Mouse (Mus musculus): Measurements from ENCODE around the gene Cdc40. TPM values are rescaled to one million over a fixed set of nuclear protein-coding genes. Genes with fewer than 3 reads are reported as not detected.

The Cdc40 gene
- 30.2 and 30.5 TPM in 2 replicates for polyA plus RNA-seq (2015; fragmentation: Nextera tagmentation; extraction: Ambion mirVana)

DNA sequence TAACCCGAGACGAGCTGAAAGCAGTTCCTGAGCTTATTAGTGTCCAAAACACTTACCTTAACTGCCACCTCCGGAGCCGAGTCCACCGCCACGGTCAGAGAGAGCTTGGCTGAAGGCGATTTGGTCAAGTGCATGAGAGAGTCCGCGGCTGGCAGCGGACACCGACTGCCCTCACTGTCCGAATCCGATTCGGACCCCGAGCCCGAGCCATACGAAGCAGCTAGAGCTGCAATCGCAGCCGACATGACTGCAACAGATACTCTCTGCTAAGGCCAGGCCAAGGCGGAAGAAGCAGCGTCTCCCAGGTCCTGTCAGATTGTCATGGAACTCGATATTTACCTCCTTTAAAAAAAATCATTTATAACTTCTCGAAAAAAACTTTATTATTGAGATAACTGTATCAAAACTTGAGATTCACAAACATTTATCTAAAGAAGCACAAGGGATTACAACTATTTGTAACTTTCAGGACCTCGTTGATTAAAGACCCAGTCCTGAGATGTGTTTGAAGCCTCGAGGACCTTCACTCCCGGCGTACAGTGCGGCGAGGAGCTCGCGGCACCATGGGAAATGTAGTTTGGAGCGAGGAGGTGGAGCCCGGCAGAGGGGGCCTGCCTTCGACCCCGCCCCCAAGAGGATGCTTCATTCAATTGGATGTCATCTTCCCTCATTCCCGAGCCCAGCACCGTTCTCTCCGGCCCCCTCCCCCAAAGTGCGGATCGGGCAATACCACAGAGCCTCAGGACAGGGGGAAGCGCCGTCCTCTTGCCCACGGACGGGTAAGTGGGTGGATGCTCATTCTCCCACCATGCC, at the start of gene Cdc40, which contains the start of gene Wasf1:
Gene Cdc40, minus strand, starts transcription at position 481 of the 813 bp plus-strand sequence.
Gene Wasf1, plus strand, starts transcription at position 645 of the 813 bp plus-strand sequence.
- peak; percentile 97 for ATAC-seq
- Histone ChIP-seq H3K9me3 (no peaks in the 10 kb centered on the region), H3K4me1 (replicated peaks) (peaks cover 29% of the 10 kb centered on the region), H3K9ac (replicated peaks) (peak within 1 kb of the TSS; percentile 99), H3K4me3 (replicated peaks) (peak within 1 kb of the TSS; percentile 95), H3K27me3 (no peaks in the 10 kb centered on the region), H3K4me2 (replicated peaks) (peak within 1 kb of the TSS; percentile 65), H3K27ac (peak within 1 kb of the TSS; percentile 99), H3K36me3 (peaks cover 5% of the 10 kb centered on the region; the same call in 1 of the 2 replicates)
- under 1% methylated on average over 44 of the region's 44 CpGs for WGBS

DNA sequence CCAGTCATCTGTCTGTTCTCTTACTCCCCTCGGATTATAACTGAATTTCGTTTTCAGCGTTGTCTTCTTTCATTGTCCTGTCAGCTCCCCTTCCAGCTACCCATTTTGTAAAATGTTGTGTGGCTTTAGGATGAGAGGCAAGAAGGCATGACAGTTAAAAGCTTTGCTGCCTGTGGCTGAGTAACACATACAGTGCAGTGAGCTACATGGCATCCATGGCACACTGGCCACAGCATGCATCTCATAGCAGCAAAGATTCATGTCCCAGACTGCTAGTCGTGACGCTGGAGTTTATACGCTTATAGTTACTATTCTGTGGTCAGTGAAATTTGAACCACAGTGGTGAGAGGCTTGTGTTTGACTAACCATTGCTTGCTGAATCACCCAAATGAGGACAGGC, 36.4 kb upstream of the Cdc40 start:
- 87% methylated on average over 6 of the region's 6 CpGs for WGBS
- Histone ChIP-seq H3K27ac (0 out of 2 replicates have a peak overlapping the region, but pooled peaks have one; percentile 30), H3K9me3 (no peaks in the 10 kb centered on the region), H3K9ac (replicated peaks) (no peak overlapping the region), H3K4me3 (replicated peaks) (no peak overlapping the region), H3K4me2 (replicated peaks) (no peak overlapping the region), H3K36me3 (peaks cover 21% of the 10 kb centered on the region), H3K4me1 (replicated peaks) (peaks cover 8% of the 10 kb centered on the region; the same call in 1 of the 2 replicates), H3K27me3 (no peaks in the 10 kb centered on the region)
- ATAC-seq: no peak

DNA sequence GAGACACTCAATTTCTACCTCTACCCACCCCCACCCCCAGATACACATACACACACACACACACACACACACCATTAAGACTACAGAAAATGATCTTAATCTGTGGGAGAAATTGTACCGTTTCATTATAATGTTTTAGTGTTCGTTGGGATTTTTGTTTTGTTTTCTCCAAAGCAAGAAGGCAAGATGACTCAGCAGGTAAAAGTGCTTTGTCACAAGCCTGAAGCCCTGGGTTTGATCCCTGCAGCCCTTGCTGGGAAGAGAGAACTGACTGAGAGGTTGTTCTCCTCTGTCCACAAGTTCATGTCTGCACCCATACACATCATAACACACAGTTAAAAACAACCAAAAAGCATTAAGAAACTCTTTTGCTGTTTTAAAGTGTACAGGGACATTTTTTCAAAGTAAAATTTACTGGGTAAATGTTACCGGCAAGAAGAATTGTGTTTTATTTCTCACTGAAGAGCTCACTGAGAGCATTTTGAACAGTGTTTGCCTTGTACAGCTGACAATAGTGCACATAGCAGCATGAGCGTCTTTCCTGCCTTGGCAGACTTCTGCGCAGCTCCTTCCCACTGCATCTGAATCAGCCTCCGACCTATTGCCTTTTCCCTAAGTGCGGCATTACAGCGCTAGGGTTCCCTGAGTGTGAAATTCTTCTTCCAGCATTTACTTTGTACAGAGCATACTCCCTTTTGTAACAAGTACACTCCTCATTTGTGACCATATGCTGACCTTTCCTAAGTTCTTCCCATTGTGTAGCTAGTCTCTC, 35.7 kb upstream of the Cdc40 start:
- Histone ChIP-seq H3K4me2 (replicated peaks) (no peak overlapping the region), H3K27ac (no peak overlapping the region), H3K27me3 (no peaks in the 10 kb centered on the region), H3K4me3 (replicated peaks) (no peak overlapping the region), H3K9ac (replicated peaks) (no peak overlapping the region), H3K9me3 (no peaks in the 10 kb centered on the region), H3K36me3 (peaks cover 15% of the 10 kb centered on the region), H3K4me1 (replicated peaks) (peaks cover 8% of the 10 kb centered on the region; the same call in 1 of the 2 replicates)
- no peak for ATAC-seq
- WGBS: 84% methylated on average over 8 of the region's 8 CpGs

DNA sequence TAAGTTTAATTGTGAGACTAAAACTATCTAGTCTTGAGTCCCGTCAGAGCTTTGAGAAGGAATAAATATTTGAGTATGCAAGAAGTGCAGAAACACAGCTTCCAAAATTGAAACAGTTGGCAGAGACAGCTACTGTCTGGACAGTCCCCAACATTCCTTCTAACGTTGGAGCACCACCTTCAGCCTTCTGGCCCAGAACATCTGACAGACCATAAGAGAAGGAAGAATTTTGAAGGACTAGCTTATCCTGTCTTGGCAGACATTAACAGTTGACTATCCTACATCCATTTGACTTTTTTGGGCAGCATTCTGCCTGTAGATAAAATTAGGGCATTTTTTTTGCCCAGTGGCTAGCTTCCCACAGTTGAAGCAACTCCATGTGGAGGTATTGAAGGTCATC, 32.1 kb upstream of the Cdc40 start:
- 0 out of 2 replicates have a peak, but pooled peaks cover 4% of the 10 kb centered on the region for H3K36me3 ChIP-seq
- ATAC-seq: no peak
- H3K27ac ChIP-seq: no peak overlapping the region
- WGBS: 87% methylated on average over 2 of the region's 2 CpGs
- no peak overlapping the region for H3K4me2 ChIP-seq (replicated peaks)
- H3K4me1 ChIP-seq (replicated peaks): peaks cover 16% of the 10 kb centered on the region
- H3K9me3 ChIP-seq: no peaks in the 10 kb centered on the region
- H3K4me3 ChIP-seq (replicated peaks): no peak overlapping the region
- H3K9ac ChIP-seq (replicated peaks): no peak overlapping the region
- no peaks in the 10 kb centered on the region for H3K27me3 ChIP-seq

DNA sequence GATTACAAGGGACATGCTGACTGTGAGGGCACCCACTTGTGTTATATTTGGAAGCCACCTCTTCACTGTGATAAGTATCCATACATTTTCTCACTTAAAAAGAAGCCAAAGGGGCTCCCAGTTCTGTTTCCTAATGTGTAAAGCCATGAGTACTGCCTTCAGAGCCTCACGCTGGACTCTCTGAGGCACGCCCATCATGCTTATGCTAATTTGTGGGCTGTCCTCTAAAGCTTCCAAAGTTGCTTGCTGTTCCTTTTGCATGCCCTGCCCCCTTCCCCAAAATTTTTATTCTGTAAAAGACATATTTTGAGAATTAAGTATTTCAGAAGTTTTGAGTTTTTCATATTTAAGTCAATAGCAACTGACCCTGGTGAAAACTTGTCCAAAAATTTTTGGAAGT, 27.7 kb upstream of the Cdc40 start:
- Histone ChIP-seq H3K27me3 (no peaks in the 10 kb centered on the region), H3K4me3 (replicated peaks) (no peak overlapping the region), H3K36me3 (0 out of 2 replicates have a peak, but pooled peaks cover 4% of the 10 kb centered on the region), H3K4me2 (replicated peaks) (no peak overlapping the region), H3K9ac (replicated peaks) (no peak overlapping the region), H3K9me3 (no peaks in the 10 kb centered on the region), H3K27ac (no peak overlapping the region), H3K4me1 (replicated peaks) (peaks cover 21% of the 10 kb centered on the region; the same call in 1 of the 2 replicates)
- no peak for ATAC-seq
- WGBS: 41% methylated on average over 2 of the region's 2 CpGs

DNA sequence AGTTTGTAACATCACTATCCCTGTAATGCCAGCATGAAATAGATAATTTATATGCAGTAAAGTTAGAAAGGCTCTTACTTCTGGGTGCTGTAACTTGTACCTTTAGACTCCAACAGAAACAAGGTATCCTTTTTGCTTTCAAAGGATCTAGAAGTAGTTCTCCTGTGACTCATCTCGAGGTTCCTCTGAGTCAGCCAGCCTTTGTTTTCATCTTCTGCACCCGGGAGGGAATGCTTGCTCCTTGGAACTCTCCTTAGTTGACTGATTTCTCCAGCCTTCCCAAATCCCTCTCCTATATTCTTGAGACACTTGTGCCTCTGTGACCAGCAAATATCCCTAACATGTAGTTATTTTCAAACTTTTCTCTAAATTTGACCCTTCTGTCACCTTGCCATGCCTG, 25.5 kb upstream of the Cdc40 start:
- no peak overlapping the region for H3K9ac ChIP-seq (replicated peaks)
- no peak for ATAC-seq
- no peak overlapping the region for H3K4me3 ChIP-seq (replicated peaks)
- WGBS: 51% methylated on average over 2 of the region's 2 CpGs
- H3K27ac ChIP-seq: no peak overlapping the region
- no peaks in the 10 kb centered on the region for H3K9me3 ChIP-seq
- H3K36me3 ChIP-seq: 0 out of 2 replicates have a peak, but pooled peaks cover 4% of the 10 kb centered on the region
- peaks cover 21% of the 10 kb centered on the region; the same call in 1 of the 2 replicates for H3K4me1 ChIP-seq (replicated peaks)
- H3K27me3 ChIP-seq: no peaks in the 10 kb centered on the region
- no peak overlapping the region for H3K4me2 ChIP-seq (replicated peaks)

DNA sequence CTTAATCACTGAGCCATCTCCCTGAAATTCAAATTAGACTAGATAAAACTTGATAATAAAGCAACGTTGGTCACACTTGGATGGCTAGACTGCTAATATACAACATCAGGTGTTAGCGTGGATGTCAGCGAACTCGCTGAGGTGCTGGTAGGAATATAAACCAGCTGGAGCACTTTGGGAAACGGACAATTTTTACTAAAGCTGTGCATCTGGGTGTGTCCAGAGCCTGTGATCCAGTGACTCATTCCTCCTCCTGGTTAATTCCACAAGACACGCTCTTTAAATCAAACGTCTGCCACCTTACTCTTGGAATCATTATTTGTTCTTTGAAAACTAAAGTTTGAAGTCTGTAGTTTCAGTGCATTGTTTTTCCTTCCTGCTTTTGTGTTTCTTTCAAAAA, 23.7 kb upstream of the Cdc40 start:
- no peak for ATAC-seq
- Histone ChIP-seq H3K4me2 (replicated peaks) (no peak overlapping the region), H3K9me3 (no peaks in the 10 kb centered on the region), H3K27me3 (no peaks in the 10 kb centered on the region), H3K4me3 (replicated peaks) (no peak overlapping the region), H3K27ac (no peak overlapping the region), H3K4me1 (replicated peaks) (peaks cover 21% of the 10 kb centered on the region; the same call in 1 of the 2 replicates), H3K36me3 (no peaks in the 10 kb centered on the region), H3K9ac (replicated peaks) (no peak overlapping the region)
- 80% methylated on average over 7 of the region's 7 CpGs for WGBS

DNA sequence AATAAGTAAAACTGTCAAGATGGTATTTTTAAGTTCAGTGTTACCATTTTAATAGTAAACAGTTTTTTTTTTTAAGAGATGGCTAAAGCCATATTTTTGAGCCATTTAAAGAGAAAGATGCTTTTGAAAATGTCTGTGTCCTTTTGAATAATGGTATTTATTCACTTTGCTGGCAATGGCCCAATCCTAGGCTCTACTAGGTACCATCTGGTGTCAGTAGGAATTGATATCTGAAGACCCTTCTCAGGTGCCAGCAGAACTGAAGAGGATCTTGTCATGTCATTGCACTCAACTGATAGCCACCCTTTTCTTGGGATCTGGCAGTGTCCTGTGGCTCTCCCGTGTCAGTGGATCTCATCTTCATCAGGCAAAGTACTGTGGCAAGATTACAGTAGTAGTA, 23.0 kb upstream of the Cdc40 start:
- H3K27ac ChIP-seq: no peak overlapping the region
- WGBS: 95% methylated on average over 1 of the region's 1 CpGs
- H3K4me1 ChIP-seq (replicated peaks): peaks cover 18% of the 10 kb centered on the region; the same call in 1 of the 2 replicates
- H3K4me3 ChIP-seq (replicated peaks): no peak overlapping the region
- no peak overlapping the region for H3K4me2 ChIP-seq (replicated peaks)
- no peak for ATAC-seq
- H3K27me3 ChIP-seq: no peaks in the 10 kb centered on the region
- no peaks in the 10 kb centered on the region for H3K36me3 ChIP-seq
- no peak overlapping the region for H3K9ac ChIP-seq (replicated peaks)
- no peaks in the 10 kb centered on the region for H3K9me3 ChIP-seq

DNA sequence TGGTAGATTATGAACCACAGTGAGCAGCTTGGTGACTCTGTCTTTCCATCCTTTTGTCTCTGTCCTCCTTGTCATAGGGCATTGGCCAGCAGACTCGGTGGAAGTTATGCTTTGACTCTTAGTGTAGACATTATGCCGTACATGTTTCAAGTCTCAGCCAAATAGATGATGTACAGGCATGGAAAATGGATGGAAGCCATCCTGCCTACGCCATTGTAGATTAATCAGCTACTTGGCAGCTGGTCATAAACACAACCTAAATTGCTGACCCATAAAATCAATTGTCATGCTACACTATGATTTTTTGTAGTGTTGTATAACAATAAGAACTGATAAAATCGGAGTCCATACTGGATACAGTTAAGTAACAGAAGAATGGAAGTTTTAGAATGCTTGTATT, 18.7 kb upstream of the Cdc40 start:
- H3K9me3 ChIP-seq: no peaks in the 10 kb centered on the region
- H3K27me3 ChIP-seq: no peaks in the 10 kb centered on the region
- peaks cover 7% of the 10 kb centered on the region for H3K4me1 ChIP-seq (replicated peaks)
- no peak overlapping the region for H3K9ac ChIP-seq (replicated peaks)
- WGBS: 74% methylated on average over 4 of the region's 4 CpGs
- H3K4me2 ChIP-seq (replicated peaks): no peak overlapping the region
- 0 out of 2 replicates have a peak, but pooled peaks cover 3% of the 10 kb centered on the region for H3K36me3 ChIP-seq
- no peak for ATAC-seq
- H3K27ac ChIP-seq: no peak overlapping the region
- H3K4me3 ChIP-seq (replicated peaks): no peak overlapping the region

DNA sequence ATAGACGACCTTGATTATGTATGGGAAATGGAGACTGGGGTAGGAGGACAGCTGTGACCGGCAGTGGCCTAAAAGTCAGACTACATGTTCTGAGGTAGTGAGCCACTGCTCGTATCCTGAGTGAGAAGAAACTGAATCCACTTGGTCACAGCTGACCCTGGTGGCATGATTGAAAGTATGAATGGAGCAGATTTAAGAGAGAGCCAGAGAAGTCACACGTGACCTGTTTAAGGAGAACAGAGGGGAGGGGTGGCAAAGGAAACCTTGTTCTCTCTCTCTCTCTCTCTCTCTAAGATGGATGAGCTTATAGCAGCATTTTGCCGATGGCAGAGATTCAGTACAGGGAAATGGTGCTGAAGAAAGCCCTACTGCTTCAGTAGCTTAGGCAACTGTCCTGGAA, 13.5 kb upstream of the Cdc40 start:
- H3K9me3 ChIP-seq: no peaks in the 10 kb centered on the region
- H3K36me3 ChIP-seq: peaks cover 8% of the 10 kb centered on the region; the same call in 1 of the 2 replicates
- H3K4me1 ChIP-seq (replicated peaks): peaks cover 21% of the 10 kb centered on the region
- no peak overlapping the region for H3K9ac ChIP-seq (replicated peaks)
- ATAC-seq: no peak
- no peak overlapping the region for H3K4me3 ChIP-seq (replicated peaks)
- H3K4me2 ChIP-seq (replicated peaks): no peak overlapping the region
- no peaks in the 10 kb centered on the region for H3K27me3 ChIP-seq
- WGBS: 60% methylated on average over 5 of the region's 5 CpGs
- no peak overlapping the region for H3K27ac ChIP-seq

DNA sequence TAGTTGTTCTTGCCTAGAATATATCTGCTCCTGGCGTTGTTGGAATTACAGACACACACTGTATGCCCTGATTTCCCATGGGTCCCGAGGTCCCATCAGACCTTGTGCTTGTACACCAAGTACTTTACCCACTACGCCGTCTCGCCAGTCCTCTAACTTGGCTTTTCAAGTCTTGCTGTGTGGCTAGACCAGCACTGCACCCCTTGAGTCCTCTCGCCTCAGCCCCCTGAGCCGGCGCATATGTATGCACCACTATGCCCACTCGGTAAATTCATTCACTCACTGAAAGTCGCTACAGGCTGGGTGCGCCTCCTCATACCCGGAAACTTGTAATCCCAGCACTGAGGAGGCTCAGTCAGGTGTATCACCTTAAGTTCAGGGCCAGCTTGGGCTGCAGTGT, 12.7 kb upstream of the Cdc40 start:
- Histone ChIP-seq H3K9ac (replicated peaks) (no peak overlapping the region), H3K27me3 (no peaks in the 10 kb centered on the region), H3K4me2 (replicated peaks) (no peak overlapping the region), H3K36me3 (peaks cover 8% of the 10 kb centered on the region; the same call in 1 of the 2 replicates), H3K27ac (no peak overlapping the region), H3K4me1 (replicated peaks) (peaks cover 21% of the 10 kb centered on the region), H3K4me3 (replicated peaks) (no peak overlapping the region), H3K9me3 (no peaks in the 10 kb centered on the region)
- ATAC-seq: no peak
- WGBS: 92% methylated on average over 12 of the region's 12 CpGs

DNA sequence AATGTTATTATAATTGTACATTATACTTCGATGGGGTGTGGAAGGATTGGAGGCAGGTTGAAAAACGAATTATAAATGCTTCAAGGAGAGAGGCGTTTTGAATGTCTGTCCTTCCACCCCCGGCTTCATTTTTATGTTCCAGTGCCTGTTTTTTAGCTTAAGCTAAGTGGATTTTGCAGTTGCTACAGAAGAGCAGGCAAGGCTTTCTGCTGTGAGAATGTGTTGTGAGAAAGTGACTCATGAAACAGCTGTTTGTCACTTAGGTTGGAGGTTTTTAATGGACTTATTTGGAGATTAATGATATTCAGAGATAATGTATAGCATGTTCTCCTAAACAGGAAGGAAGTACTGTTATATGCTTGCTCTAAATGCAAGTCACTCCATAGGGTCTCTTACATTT, 6.0 kb upstream of the Cdc40 start:
- 87% methylated on average over 4 of the region's 4 CpGs for whole genome bisulfite sequencing
- ATAC-seq: no peak

More for the DNA sequence above, 6.0 kb upstream of the Cdc40 start:
- Histone ChIP-seq H3K4me3 (replicated peaks) (no peak overlapping the region), H3K9me3 (no peaks in the 10 kb centered on the region), H3K4me1 (replicated peaks) (peaks cover 22% of the 10 kb centered on the region), H3K27me3 (no peaks in the 10 kb centered on the region), H3K27ac (no peak overlapping the region), H3K4me2 (replicated peaks) (no peak overlapping the region), H3K36me3 (peaks cover 6% of the 10 kb centered on the region; the same call in 1 of the 2 replicates), H3K9ac (replicated peaks) (no peak overlapping the region)

Data from midbrain, embryonic 13.5 days (tissue).